Mouse (Mus musculus): ENCODE measurements at regions not wholly inside any gene's neighbourhood (a gene's known extent, or its start where the extent isn't known, plus 50 kb on each side); places are given as distances from the start of the nearest gene placed in this dataset.

GRCm38 (mm10) chr19:15033921-15034320, 436.1 kb upstream of the Tle4 start:
- no peak for DNase-seq

- no peak for DNase-seq
Observed at GRCm38 (mm10) chr19:15033396-15033795, 435.5 kb upstream of the Tle4 start.

GRCm38 (mm10) chr19:15032297-15032947, 434.6 kb upstream of the Tle4 start:
- DNase-seq = no peak

- DNase-seq = no peak
Observed at GRCm38 (mm10) chr19:15031483-15031882, 433.6 kb upstream of the Tle4 start.

- no peak for DNase-seq
Observed at GRCm38 (mm10) chr19:15003596-15003995, 405.7 kb upstream of the Tle4 start.

DNA sequence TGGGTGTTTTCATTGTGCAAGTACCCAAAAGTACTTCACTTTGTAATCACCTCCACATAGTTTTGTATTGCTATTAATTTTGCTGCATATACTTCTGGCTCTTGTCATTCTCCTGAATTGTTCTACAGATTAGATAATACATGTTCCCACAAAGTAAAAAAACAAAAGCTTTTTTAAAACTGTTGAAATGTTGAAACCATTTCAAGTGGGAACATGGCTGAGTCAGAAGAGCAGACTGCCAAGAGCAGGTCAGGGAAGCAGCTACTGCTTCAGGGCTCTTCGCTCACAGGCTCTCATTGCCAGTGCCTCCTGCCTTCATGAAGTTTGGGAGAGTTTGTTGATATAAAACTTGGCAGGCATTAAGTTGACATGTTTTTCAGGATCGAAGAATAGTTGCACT, 395.5 kb upstream of the Tle4 start:
- no peak for DNase-seq

DNA sequence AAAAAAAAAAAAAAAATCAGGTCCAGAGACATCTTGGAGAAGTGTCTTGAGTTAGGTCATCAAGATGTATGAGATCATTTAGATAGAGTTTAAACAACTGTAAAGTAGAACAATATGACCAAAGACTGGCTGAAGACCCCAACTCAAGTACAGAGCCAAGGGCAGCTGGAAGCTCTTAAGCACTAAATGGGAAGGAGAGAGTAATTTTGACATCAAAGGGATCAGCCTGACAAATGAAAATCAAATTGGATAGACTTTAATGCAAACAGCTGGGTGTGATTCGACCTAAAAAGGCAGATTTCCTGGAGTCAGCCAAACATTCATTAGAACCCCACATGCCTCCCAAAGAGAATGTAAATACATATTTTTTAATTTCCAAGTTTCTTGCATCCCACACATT, 372.3 kb upstream of the Tle4 start:
- DNase-seq = no peak

- no peak for DNase-seq
Observed at GRCm38 (mm10) chr19:14968283-14968682, 370.4 kb upstream of the Tle4 start.

DNA sequence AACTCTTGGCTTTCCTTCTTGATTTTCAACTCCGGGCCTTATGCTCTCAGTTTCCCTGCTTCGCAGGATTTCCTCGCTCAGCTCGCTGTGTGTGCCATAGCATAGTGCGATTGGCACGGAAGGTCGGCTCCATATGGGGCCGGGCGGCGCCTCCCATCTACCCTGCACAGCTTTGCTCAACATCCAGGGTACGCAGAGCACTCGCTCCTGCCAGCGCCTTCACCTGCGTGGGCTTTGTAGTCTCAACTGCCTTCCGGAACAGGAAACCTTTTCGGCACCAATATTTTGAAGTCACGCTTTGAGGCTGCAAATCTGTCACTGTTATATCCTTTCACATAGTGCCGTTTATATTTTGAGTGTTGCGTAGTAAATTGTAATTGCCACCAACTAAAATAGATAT, 359.9 kb upstream of the Tle4 start:
- no peak for DNase-seq

GRCm38 (mm10) chr19:14957154-14957553, 359.3 kb upstream of the Tle4 start:
- DNase-seq = no peak

DNA sequence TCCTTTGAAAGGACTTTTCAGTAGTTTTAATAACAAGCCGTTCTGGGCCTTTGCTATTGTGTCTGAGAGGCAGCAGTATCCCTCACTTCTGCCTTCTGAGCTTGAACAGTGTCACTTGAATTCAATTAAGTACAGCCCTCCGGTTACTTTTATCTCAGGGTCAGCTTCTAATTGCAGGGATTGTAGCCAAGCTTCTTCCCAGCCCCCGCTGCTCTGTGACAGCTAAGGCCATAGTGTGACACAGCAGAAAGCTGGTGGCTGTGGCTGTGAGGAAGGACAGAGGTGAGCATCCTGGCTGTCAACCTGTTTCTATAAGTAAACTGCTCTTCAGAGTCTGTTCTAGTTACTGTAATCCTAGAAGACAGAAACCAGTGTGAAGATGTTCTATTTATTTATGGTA, 358.5 kb upstream of the Tle4 start:
- no peak for DNase-seq

GRCm38 (mm10) chr19:14955969-14956368, 358.1 kb upstream of the Tle4 start:
- DNase-seq = no peak

GRCm38 (mm10) chr19:14940207-14940952, 342.5 kb upstream of the Tle4 start:
- DNase-seq = no peak

- DNase-seq = no peak
Observed at GRCm38 (mm10) chr19:14922238-14922637, 324.4 kb upstream of the Tle4 start.

- no peak for DNase-seq
Observed at GRCm38 (mm10) chr19:14911056-14911850, 313.4 kb upstream of the Tle4 start.

GRCm38 (mm10) chr19:14894875-14895274, 297.0 kb upstream of the Tle4 start:
- no peak for DNase-seq

GRCm38 (mm10) chr19:14892390-14892758, 294.5 kb upstream of the Tle4 start:
- DNase-seq = no peak

DNA sequence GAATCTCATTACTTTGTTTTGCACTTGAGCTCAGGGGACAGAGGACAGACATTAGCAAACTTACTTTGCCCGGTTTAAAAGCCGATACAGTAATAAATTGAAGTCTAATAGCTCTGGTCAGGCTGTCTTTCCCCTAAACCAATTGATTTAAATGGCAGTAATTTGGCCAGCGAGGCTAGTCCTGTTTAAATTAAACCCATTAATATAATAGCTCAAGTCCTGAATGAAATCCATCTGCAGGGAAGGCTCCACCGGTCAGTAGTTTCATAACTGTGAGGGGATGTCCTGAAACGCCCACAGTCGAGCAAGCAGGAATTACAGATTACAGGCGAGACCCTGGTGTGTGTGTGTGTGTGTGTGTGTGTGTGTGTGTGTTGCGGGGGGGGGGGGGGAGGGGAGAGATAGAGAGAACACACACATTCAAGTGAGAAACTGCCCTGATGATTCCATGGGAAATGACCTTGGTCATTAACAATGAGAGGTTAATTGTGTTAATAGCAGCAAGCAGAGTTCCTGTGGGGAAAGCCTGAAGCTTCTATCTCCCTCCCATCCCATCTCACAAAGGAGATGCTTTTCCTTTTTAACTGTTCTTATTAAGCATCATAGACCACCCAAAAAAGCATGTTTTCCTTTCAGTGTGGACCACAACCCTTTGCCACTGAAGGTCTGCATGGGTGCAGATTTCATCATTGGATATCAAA, 294.0 kb upstream of the Tle4 start:
- no peak for DNase-seq

DNA sequence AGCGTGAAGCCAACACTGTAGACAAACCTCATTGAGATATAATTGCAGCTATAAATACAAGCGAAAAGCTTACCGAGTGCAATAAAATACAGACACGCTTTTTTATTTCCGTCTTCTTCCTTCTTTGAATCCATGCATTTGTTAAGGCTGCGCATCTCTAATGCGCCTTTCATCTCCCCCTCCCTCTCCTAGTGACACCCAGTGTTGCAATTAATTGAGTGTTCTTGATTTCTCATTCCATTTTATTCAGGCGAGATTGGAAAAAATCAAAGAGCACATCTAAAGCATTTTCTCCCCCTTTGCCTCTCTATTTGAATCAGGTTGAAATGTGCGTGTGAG, 293.2 kb upstream of the Tle4 start:
- no peak for DNase-seq

GRCm38 (mm10) chr19:14890241-14891089, 292.6 kb upstream of the Tle4 start:
- no peak for DNase-seq

DNA sequence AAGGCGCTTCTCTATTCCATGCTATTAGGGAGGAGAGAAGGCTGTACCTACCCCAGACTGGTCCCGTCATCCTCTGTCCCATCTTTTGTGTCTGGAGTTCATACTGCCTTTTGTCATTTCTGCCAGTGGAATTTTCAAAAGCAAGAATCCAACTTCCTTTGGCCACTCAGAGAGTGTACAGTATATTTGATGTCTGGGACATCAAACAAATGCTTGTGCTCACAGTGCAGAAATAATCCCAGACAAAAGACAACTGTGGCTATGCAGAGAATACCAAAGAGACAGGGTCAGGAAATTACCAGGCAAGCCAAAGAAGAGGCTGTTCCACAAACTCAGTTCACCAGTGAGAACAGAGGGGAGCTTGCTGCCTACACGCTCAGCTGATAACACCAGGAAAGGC, 291.9 kb upstream of the Tle4 start:
- DNase-seq = no peak

GRCm38 (mm10) chr19:14883707-14884421, 286.0 kb upstream of the Tle4 start:
- DNase-seq = no peak
